Mouse (Mus musculus): Measurements from ENCODE around the gene 1700001K19Rik.

DNA sequence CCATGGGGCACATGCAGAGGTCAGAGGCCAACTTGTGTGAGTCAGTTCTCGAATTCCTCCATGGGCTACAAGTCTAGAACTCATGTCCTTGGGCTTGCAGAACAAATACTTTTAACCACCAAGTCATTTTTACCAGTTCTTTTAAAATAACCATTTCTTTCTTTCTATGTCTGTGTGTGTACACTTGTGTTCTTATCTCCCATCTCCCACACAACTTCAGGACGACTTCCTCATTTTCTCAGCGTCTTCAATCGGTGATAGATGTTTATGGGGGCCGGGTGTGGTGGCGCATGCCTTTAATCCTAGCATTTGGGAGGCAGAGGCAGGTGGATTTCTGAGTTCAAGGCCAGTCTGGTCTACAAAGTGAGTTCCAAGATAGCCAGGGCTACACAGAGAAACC is 31.8 kb upstream of the 1700001K19Rik start:
- TF ChIP-seq CTCF (IDR thresholded peaks at IDR 0.05; ENCODE audit: extremely low read depth, insufficient read depth, insufficient read length, insufficient replicate concordance) (no peak), POLR2A (IDR thresholded peaks at IDR 0.05; ENCODE audit: low read depth, low read length) (no peak)
